Mouse (Mus musculus): Measurements from ENCODE around the gene Zfp385b. TPM values are rescaled to one million over a fixed set of nuclear protein-coding genes. Genes with fewer than 3 reads are reported as not detected.

Gene Zfp385b
- polyA plus RNA-seq, 1 experiment from 2014 or later, result 2.5 TPM

GRCm38 (mm10) chr2:77503674-77504351, 315.6 kb downstream of the Zfp385b start:
- DNase-seq (ENCODE audit: low spot score) (no peak), ATAC-seq (ENCODE audit: low FRiP score) (no peak)
- H3K4me3 ChIP-seq (ENCODE audit: low read depth, low read length), result no peak overlapping the region
- no peaks in the 10 kb centered on the region for H3K27me3 ChIP-seq (ENCODE audit: control insufficient read depth, insufficient read depth, low read length)
- WGBS, result 89% methylated on average over 6 of the region's 6 CpGs
- no peaks in the 10 kb centered on the region for H3K9me3 ChIP-seq (ENCODE audit: control insufficient read depth, low read length)
- no peaks in the 10 kb centered on the region for H3K4me1 ChIP-seq (replicated peaks; ENCODE audit: control insufficient read depth, insufficient read depth, low read length)
- H3K9ac ChIP-seq (ENCODE audit: low read depth, low read length), result no peak overlapping the region
- no peak overlapping the region for H3K4me2 ChIP-seq (replicated peaks; ENCODE audit: low read depth, low read length)
- H3K36me3 ChIP-seq (ENCODE audit: control insufficient read depth, insufficient read depth, low read length), result no peaks in the 10 kb centered on the region
- H3K27ac ChIP-seq (ENCODE audit: low read depth, low read length), result no peak overlapping the region

- H3K36me3 ChIP-seq (ENCODE audit: control insufficient read depth, insufficient read depth, low read length), result no peaks in the 10 kb centered on the region
- 85% methylated on average over 8 of the region's 8 CpGs for WGBS
- no peaks in the 10 kb centered on the region for H3K9me3 ChIP-seq (ENCODE audit: control insufficient read depth, low read length)
- ATAC-seq (ENCODE audit: low FRiP score) (no peak), DNase-seq (ENCODE audit: low spot score) (no peak)
- no peak overlapping the region for H3K27ac ChIP-seq (ENCODE audit: low read depth, low read length)
- no peaks in the 10 kb centered on the region for H3K27me3 ChIP-seq (ENCODE audit: control insufficient read depth, insufficient read depth, low read length)
- H3K4me1 ChIP-seq (replicated peaks; ENCODE audit: control insufficient read depth, insufficient read depth, low read length), result no peaks in the 10 kb centered on the region
- no peak overlapping the region for H3K4me2 ChIP-seq (replicated peaks; ENCODE audit: low read depth, low read length)
- H3K4me3 ChIP-seq (ENCODE audit: low read depth, low read length), result no peak overlapping the region
- H3K9ac ChIP-seq (ENCODE audit: low read depth, low read length), result no peak overlapping the region
Measured at GRCm38 (mm10) chr2:77503217-77503616, 316.2 kb downstream of the Zfp385b start.

GRCm38 (mm10) chr2:77502458-77502857, 317.0 kb downstream of the Zfp385b start:
- 90% methylated on average over 8 of the region's 8 CpGs for WGBS

DNA sequence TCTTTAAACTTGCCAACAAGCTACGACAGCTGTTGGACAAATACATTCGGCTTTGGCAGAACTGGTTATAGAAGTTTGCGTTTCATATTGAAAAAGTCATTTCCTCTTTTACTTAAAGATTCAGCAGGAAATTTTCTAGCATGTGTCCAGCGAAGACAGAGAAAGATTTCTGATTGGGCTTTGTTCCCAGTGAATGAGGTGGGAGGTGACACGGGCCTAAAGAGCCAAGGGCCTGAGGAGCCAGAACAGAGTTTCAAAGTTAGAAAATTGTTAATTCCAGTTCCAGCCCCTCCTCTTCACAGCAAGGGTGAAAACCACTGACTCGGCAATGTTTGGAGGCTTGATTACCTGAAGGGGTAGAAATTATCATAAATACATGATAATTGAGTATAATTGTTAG, 319.0 kb downstream of the Zfp385b start:
- WGBS, result 68% methylated on average over 6 of the region's 6 CpGs
- H3K9me3 ChIP-seq (ENCODE audit: control insufficient read depth, low read length), result no peaks in the 10 kb centered on the region
- no peak for ATAC-seq (ENCODE audit: low FRiP score)

More at GRCm38 (mm10) chr2:77502458-77502857, 317.0 kb downstream of the Zfp385b start:
- Histone ChIP-seq H3K36me3 (ENCODE audit: control insufficient read depth, insufficient read depth, low read length) (no peaks in the 10 kb centered on the region), H3K4me1 (replicated peaks; ENCODE audit: control insufficient read depth, insufficient read depth, low read length) (no peaks in the 10 kb centered on the region), H3K9ac (ENCODE audit: low read depth, low read length) (no peak overlapping the region), H3K27me3 (ENCODE audit: control insufficient read depth, insufficient read depth, low read length) (no peaks in the 10 kb centered on the region), H3K4me2 (replicated peaks; ENCODE audit: low read depth, low read length) (no peak overlapping the region), H3K4me3 (ENCODE audit: low read depth, low read length) (no peak overlapping the region), H3K27ac (ENCODE audit: low read depth, low read length) (no peak overlapping the region), H3K9me3 (ENCODE audit: control insufficient read depth, low read length) (no peaks in the 10 kb centered on the region)
- ATAC-seq (ENCODE audit: low FRiP score), result no peak
- no peak for DNase-seq (ENCODE audit: low spot score)

GRCm38 (mm10) chr2:77498379-77498778, 321.1 kb downstream of the Zfp385b start:
- WGBS, result 84% methylated on average over 4 of the region's 4 CpGs
- DNase-seq (ENCODE audit: low spot score), result no peak
- H3K4me2 ChIP-seq (replicated peaks; ENCODE audit: low read depth, low read length), result no peak overlapping the region
- H3K27ac ChIP-seq (ENCODE audit: low read depth, low read length), result no peak overlapping the region
- no peak overlapping the region for H3K9ac ChIP-seq (ENCODE audit: low read depth, low read length)
- ATAC-seq (ENCODE audit: low FRiP score), result no peak
- no peaks in the 10 kb centered on the region for H3K4me1 ChIP-seq (replicated peaks; ENCODE audit: control insufficient read depth, insufficient read depth, low read length)
- no peaks in the 10 kb centered on the region for H3K9me3 ChIP-seq (ENCODE audit: control insufficient read depth, low read length)
- H3K4me3 ChIP-seq (ENCODE audit: low read depth, low read length), result no peak overlapping the region
- H3K27me3 ChIP-seq (ENCODE audit: control insufficient read depth, insufficient read depth, low read length), result no peaks in the 10 kb centered on the region
- no peaks in the 10 kb centered on the region for H3K36me3 ChIP-seq (ENCODE audit: control insufficient read depth, insufficient read depth, low read length)

More for the DNA sequence above, 319.0 kb downstream of the Zfp385b start:
- DNase-seq (ENCODE audit: low spot score), result no peak
- Histone ChIP-seq H3K4me3 (ENCODE audit: low read depth, low read length) (no peak overlapping the region), H3K9ac (ENCODE audit: low read depth, low read length) (no peak overlapping the region), H3K27me3 (ENCODE audit: control insufficient read depth, insufficient read depth, low read length) (no peaks in the 10 kb centered on the region), H3K36me3 (ENCODE audit: control insufficient read depth, insufficient read depth, low read length) (no peaks in the 10 kb centered on the region), H3K27ac (ENCODE audit: low read depth, low read length) (no peak overlapping the region), H3K4me2 (replicated peaks; ENCODE audit: low read depth, low read length) (no peak overlapping the region), H3K4me1 (replicated peaks; ENCODE audit: control insufficient read depth, insufficient read depth, low read length) (no peaks in the 10 kb centered on the region)

- Histone ChIP-seq H3K9ac (ENCODE audit: low read depth, low read length) (no peak overlapping the region), H3K9me3 (ENCODE audit: control insufficient read depth, low read length) (no peaks in the 10 kb centered on the region), H3K27ac (ENCODE audit: low read depth, low read length) (no peak overlapping the region), H3K36me3 (ENCODE audit: control insufficient read depth, insufficient read depth, low read length) (no peaks in the 10 kb centered on the region), H3K4me3 (ENCODE audit: low read depth, low read length) (no peak overlapping the region), H3K4me2 (replicated peaks; ENCODE audit: low read depth, low read length) (no peak overlapping the region), H3K4me1 (replicated peaks; ENCODE audit: control insufficient read depth, insufficient read depth, low read length) (no peaks in the 10 kb centered on the region), H3K27me3 (ENCODE audit: control insufficient read depth, insufficient read depth, low read length) (no peaks in the 10 kb centered on the region)
- ATAC-seq (ENCODE audit: low FRiP score), result no peak
- no peak for DNase-seq (ENCODE audit: low spot score)
- 88% methylated on average over 6 of the region's 6 CpGs for WGBS
Measured at GRCm38 (mm10) chr2:77497942-77498341, 321.5 kb downstream of the Zfp385b start.

DNA sequence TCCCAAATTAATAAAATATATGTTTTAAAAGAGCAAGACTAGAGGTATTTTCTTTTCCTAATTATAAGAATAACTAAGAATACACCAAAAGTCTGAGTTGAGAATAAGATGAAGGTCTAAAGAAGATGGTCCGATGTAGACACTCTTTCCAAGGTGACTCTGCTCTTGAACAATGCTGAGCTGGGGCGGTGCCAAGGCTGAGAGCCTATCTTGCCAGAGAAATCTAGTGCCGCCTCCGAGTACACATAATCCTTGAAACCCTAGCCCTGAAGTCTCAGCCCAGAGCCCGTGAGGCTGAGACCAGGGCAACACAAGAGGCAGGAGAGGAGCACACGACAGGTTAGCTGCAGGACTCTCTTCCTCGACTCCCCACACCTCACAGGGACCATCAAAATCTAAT, 323.4 kb downstream of the Zfp385b start:
- no peak for ATAC-seq (ENCODE audit: low FRiP score)
- DNase-seq (ENCODE audit: low spot score), result no peak
- no peak overlapping the region for H3K4me2 ChIP-seq (replicated peaks; ENCODE audit: low read depth, low read length)
- H3K9me3 ChIP-seq (ENCODE audit: control insufficient read depth, low read length), result no peaks in the 10 kb centered on the region
- no peaks in the 10 kb centered on the region for H3K4me1 ChIP-seq (replicated peaks; ENCODE audit: control insufficient read depth, insufficient read depth, low read length)
- no peaks in the 10 kb centered on the region for H3K36me3 ChIP-seq (ENCODE audit: control insufficient read depth, insufficient read depth, low read length)
- no peak overlapping the region for H3K4me3 ChIP-seq (ENCODE audit: low read depth, low read length)
- H3K27ac ChIP-seq (ENCODE audit: low read depth, low read length), result no peak overlapping the region
- H3K27me3 ChIP-seq (ENCODE audit: control insufficient read depth, insufficient read depth, low read length), result no peaks in the 10 kb centered on the region
- 94% methylated on average over 7 of the region's 7 CpGs for WGBS
- H3K9ac ChIP-seq (ENCODE audit: low read depth, low read length), result no peak overlapping the region

- ATAC-seq (ENCODE audit: low FRiP score) (no peak), DNase-seq (ENCODE audit: low spot score) (no peak)
- no peaks in the 10 kb centered on the region for H3K36me3 ChIP-seq (ENCODE audit: control insufficient read depth, insufficient read depth, low read length)
- no peak overlapping the region for H3K4me3 ChIP-seq (ENCODE audit: low read depth, low read length)
- no peaks in the 10 kb centered on the region for H3K9me3 ChIP-seq (ENCODE audit: control insufficient read depth, low read length)
- no peaks in the 10 kb centered on the region for H3K4me1 ChIP-seq (replicated peaks; ENCODE audit: control insufficient read depth, insufficient read depth, low read length)
- 85% methylated on average over 4 of the region's 4 CpGs for WGBS
- H3K9ac ChIP-seq (ENCODE audit: low read depth, low read length), result no peak overlapping the region
- H3K27me3 ChIP-seq (ENCODE audit: control insufficient read depth, insufficient read depth, low read length), result no peaks in the 10 kb centered on the region
- H3K4me2 ChIP-seq (replicated peaks; ENCODE audit: low read depth, low read length), result no peak overlapping the region
- H3K27ac ChIP-seq (ENCODE audit: low read depth, low read length), result no peak overlapping the region
Measured at GRCm38 (mm10) chr2:77495344-77495743, 324.1 kb downstream of the Zfp385b start.

GRCm38 (mm10) chr2:77493695-77494094, 325.7 kb downstream of the Zfp385b start:
- no peak overlapping the region for H3K4me3 ChIP-seq (ENCODE audit: low read depth, low read length)
- H3K36me3 ChIP-seq (ENCODE audit: control insufficient read depth, insufficient read depth, low read length), result no peaks in the 10 kb centered on the region
- H3K27ac ChIP-seq (ENCODE audit: low read depth, low read length), result no peak overlapping the region
- WGBS, result 91% methylated on average over 8 of the region's 8 CpGs
- H3K9me3 ChIP-seq (ENCODE audit: control insufficient read depth, low read length), result no peaks in the 10 kb centered on the region
- DNase-seq (ENCODE audit: low spot score), result no peak
- ATAC-seq (ENCODE audit: low FRiP score), result no peak
- H3K9ac ChIP-seq (ENCODE audit: low read depth, low read length), result no peak overlapping the region
- no peaks in the 10 kb centered on the region for H3K4me1 ChIP-seq (replicated peaks; ENCODE audit: control insufficient read depth, insufficient read depth, low read length)
- no peaks in the 10 kb centered on the region for H3K27me3 ChIP-seq (ENCODE audit: control insufficient read depth, insufficient read depth, low read length)
- H3K4me2 ChIP-seq (replicated peaks; ENCODE audit: low read depth, low read length), result no peak overlapping the region
